ENCODE assay signal across 8 mouse cellular contexts in the genomic region with DNA sequence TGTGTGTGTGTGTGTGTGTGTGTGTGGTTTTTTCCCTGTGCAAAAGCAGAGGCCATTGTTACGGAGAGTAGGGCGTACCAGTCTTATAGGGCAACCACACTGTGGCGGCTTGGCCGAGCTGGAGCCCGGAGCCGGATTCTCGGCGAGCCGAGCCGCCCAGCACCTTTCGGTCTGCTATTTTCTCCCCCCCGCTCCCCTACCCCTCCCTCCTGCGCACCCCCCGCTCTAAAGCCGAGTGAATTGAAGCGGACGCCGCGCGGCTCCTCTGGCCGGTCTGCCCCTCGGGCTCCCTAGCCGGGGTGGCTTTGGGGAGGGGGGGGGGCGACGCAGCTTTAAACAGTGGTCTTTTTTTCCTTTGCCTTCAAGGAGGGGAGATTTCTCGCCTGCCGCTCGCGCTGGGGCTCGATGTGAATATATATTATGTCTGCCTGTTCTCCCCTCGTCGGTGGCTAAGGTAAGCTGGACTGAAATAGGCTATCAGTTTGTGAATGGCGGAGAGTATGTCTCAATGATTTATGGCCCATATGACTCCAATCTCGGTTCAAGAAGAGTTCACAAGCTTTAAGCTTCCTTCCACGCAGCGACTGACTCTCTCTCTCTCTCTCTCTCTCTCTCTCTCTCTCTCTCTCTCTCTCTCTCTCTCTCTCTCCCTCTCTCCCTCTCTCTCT. TPM values are rescaled to one million over a fixed set of nuclear protein-coding genes. Genes with fewer than 3 reads are reported as not detected.
A peak's percentile ranks its signal among the peaks of the same experiment; 100 is the strongest.
DNase-seq lines count a peak whose midpoint lies in the region; ATAC-seq and TF ChIP-seq lines count a peak whose summit lies in the region.
"Had no signal": no experiment of that assay in that cellular context is flagged by ENCODE, and none has a peak within 500 bp of the region (broad histone marks: within the 10 kb centered on the region; RNA-seq: fewer than 3 reads in every experiment).

No protein-coding gene starts in this region.

- under 1% methylated on average over 29 of the region's 36 CpGs for WGBS in hindbrain, embryonic 15.5 days
- WGBS in liver, adult 2 months: 6% methylated on average over 36 of the region's 36 CpGs

- H3K4me3 ChIP-seq in hindbrain, embryonic 15.5 days: peak overlapping the region; percentile 43
- peak overlapping the region; percentile 49 for H3K4me3 ChIP-seq in liver, adult 2 months (ENCODE audit: insufficient read depth, low read depth, low read length)

- no peaks in the 10 kb centered on the region for H3K36me3 ChIP-seq in hindbrain, embryonic 15.5 days
- H3K36me3 ChIP-seq in liver, adult 2 months (ENCODE audit: control insufficient read depth, insufficient read depth, low read length): no peaks in the 10 kb centered on the region

- H3K79me2 ChIP-seq in liver, adult 2 months (ENCODE audit: control insufficient read depth, insufficient read depth, low read length): no peaks in the 10 kb centered on the region

- TF ChIP-seq POLR2A in liver, adult 2 months (IDR thresholded peaks at IDR 0.05; ENCODE audit: extremely low read depth, insufficient read depth, low read length): no peak

- peak overlapping the region; percentile 60 for H3K9ac ChIP-seq in hindbrain, embryonic 15.5 days
- H3K9ac ChIP-seq in liver, adult 2 months (ENCODE audit: low read depth, low read length): peak overlapping the region; percentile 50

- TF ChIP-seq CTCF in liver, adult 2 months (IDR thresholded peaks at IDR 0.05; ENCODE audit: low read depth, low read length): no peak

- no peaks in the 10 kb centered on the region for H3K9me3 ChIP-seq in hindbrain, embryonic 15.5 days

- DNase-seq in 3T3-L1 (ENCODE audit: low read depth, low spot score) (peak; percentile 65), ZHBTc4 (ENCODE audit: low read depth, low spot score) (peak; percentile 46)
- no peak for DNase-seq in liver, adult 2 months (ENCODE audit: extremely low read depth, low read depth, low spot score)
- DNase-seq in urinary bladder, postnatal 25 days (ENCODE audit: low spot score): no peak
- no peak for DNase-seq in cerebellum, adult 9-10 months

- peak overlapping the region; percentile 59 for H3K4me2 ChIP-seq in hindbrain, embryonic 15.5 days

- peaks cover 56% of the 10 kb centered on the region for H3K4me1 ChIP-seq in hindbrain, embryonic 15.5 days (replicated peaks)
- H3K4me1 ChIP-seq in liver, adult 2 months (ENCODE audit: control insufficient read depth, insufficient read depth, low read length): no peaks in the 10 kb centered on the region

- H3K27ac ChIP-seq in hindbrain, embryonic 15.5 days (replicated peaks): peak overlapping the region; percentile 96
- H3K27ac ChIP-seq in liver, adult 2 months (replicated peaks; ENCODE audit: insufficient read depth, low read depth, low read length): peak overlapping the region; percentile 64

- peaks cover 37% of the 10 kb centered on the region for H3K27me3 ChIP-seq in hindbrain, embryonic 15.5 days
- peaks cover 18% of the 10 kb centered on the region for H3K27me3 ChIP-seq in liver, adult 2 months (ENCODE audit: control insufficient read depth, insufficient read depth, low read length)

- ATAC-seq in hindbrain, embryonic 15.5 days (ENCODE audit: low FRiP score, low read depth): peak; percentile 61
- ATAC-seq in megakaryocyte, adult 5-6 weeks (ENCODE audit: poor library complexity, severe bottlenecking): no peak
- ATAC-seq: forebrain, embryonic 14.5 days had no signal

RNA-seq across cellular contexts. Expression of gene Hoxb2, which starts 9.5 kb away (rescaled TPM):
- 26.8 and 32.9 TPM in 2 replicates for polyA plus RNA-seq in hindbrain, embryonic 15.5 days (2015; fragmentation: Nextera tagmentation; extraction: Ambion mirVana)
- 0.46 and 0.60 TPM in 2 replicates for total RNA-seq in liver, adult 2 months (2014; rRNA removed)
- 0.98 and 1.3 TPM in 2 replicates for polyA plus RNA-seq in liver, adult 2 months (2012; rRNA removed)
- total RNA-seq in megakaryocyte, adult 5-6 weeks (2015): 0.09 TPM in 1 of 2 replicates, not detected in the other
- 0.77 TPM in 1 of 2 replicates, not detected in the other for total RNA-seq in megakaryocyte, adult 5-6 weeks (2017)
- polyA plus RNA-seq: forebrain, embryonic 14.5 days had no signal

RNA-seq across cellular contexts. Expression of gene Hoxb3, which starts 17.7 kb away (rescaled TPM):
- polyA plus RNA-seq in hindbrain, embryonic 15.5 days (2015; fragmentation: Nextera tagmentation; extraction: Ambion mirVana): 12.8 and 13.2 TPM in 2 replicates
- total RNA-seq in liver, adult 2 months (2014; rRNA removed): 0.18 and 0.47 TPM in 2 replicates
- 0.47 and 0.48 TPM in 2 replicates for polyA plus RNA-seq in liver, adult 2 months (2012; rRNA removed)
- total RNA-seq in megakaryocyte, adult 5-6 weeks (2015): 0.75 and 1.4 TPM in 2 replicates
- 0.12 and 0.44 TPM in 2 replicates for total RNA-seq in megakaryocyte, adult 5-6 weeks (2017)
- polyA plus RNA-seq: forebrain, embryonic 14.5 days had no signal

RNA-seq across cellular contexts. Expression of gene Hoxb4, which starts 22.8 kb away (rescaled TPM):
- polyA plus RNA-seq in hindbrain, embryonic 15.5 days (2015; fragmentation: Nextera tagmentation; extraction: Ambion mirVana): 3.5 and 3.8 TPM in 2 replicates
- total RNA-seq in liver, adult 2 months (2014; rRNA removed): 0.37 and 0.67 TPM in 2 replicates
- 0.55 and 0.91 TPM in 2 replicates for polyA plus RNA-seq in liver, adult 2 months (2012; rRNA removed)
- total RNA-seq in megakaryocyte, adult 5-6 weeks (2015): 2.9 and 3.4 TPM in 2 replicates
- total RNA-seq in megakaryocyte, adult 5-6 weeks (2017): 3.7 and 4.0 TPM in 2 replicates
- polyA plus RNA-seq: forebrain, embryonic 14.5 days had no signal

RNA-seq across cellular contexts. Expression of gene Hoxb1, which starts 24.7 kb away (rescaled TPM):
- 0.30 and 0.52 TPM in 2 replicates for polyA plus RNA-seq in hindbrain, embryonic 15.5 days (2015; fragmentation: Nextera tagmentation; extraction: Ambion mirVana)
- not detected in 2 replicates for total RNA-seq in liver, adult 2 months (2014; rRNA removed)
- not detected in 2 replicates for polyA plus RNA-seq in liver, adult 2 months (2012; rRNA removed)
- not detected in 2 replicates for total RNA-seq in megakaryocyte, adult 5-6 weeks (2015)
- not detected in 2 replicates for total RNA-seq in megakaryocyte, adult 5-6 weeks (2017)
- polyA plus RNA-seq: forebrain, embryonic 14.5 days had no signal

RNA-seq across cellular contexts. Expression of gene Hoxb5, which starts 37.7 kb away (rescaled TPM):
- 115 and 140 TPM in 2 replicates for polyA plus RNA-seq in hindbrain, embryonic 15.5 days (2015; fragmentation: Nextera tagmentation; extraction: Ambion mirVana)
- 0.09 and 0.20 TPM in 2 replicates for total RNA-seq in liver, adult 2 months (2014; rRNA removed)
- 0.35 and 0.40 TPM in 2 replicates for polyA plus RNA-seq in liver, adult 2 months (2012; rRNA removed)
- not detected in 2 replicates for total RNA-seq in megakaryocyte, adult 5-6 weeks (2015)
- total RNA-seq in megakaryocyte, adult 5-6 weeks (2017): not detected in 2 replicates
- polyA plus RNA-seq: forebrain, embryonic 14.5 days had no signal

Comparison
In these comparisons a context has a peak if more than half of its experiments do, and no peak if none do; other contexts are left out.
1. DNase-seq: peak in 3T3-L1 (single experiment) and ZHBTc4 (single experiment); none in liver, adult 2 months (single experiment), urinary bladder, postnatal 25 days (single experiment) and cerebellum, adult 9-10 months (single experiment).